Mouse (Mus musculus) embryonic facial prominence, embryonic 11.5 days (tissue): Measurements from ENCODE around the gene Ddx54. TPM values are rescaled to one million over a fixed set of nuclear protein-coding genes. Genes with fewer than 3 reads are reported as not detected.
A peak's percentile ranks its signal among the peaks of the same experiment; 100 is the strongest.

Source experiments
- ATAC-seq: fragments of 200-750 bp; cut with Nextera tagmentation; replicated peaks from 2 replicates; pipeline ENCODE4 v1.8.0; 2017; ENCODE audit warnings: low read depth; ENCODE audit not compliant: insufficient number of reproducible peaks, low FRiP score, low TSS enrichment
- DNase-seq: peaks from one replicate; pipeline ENCODE4 v3.0.0-alpha.2; 2015; ENCODE audit warnings: low spot score
- H3K27ac ChIP-seq: fragments of 300-500 bp; sonication (generic); replicated peaks from 2 replicates; pipeline ENCODE4 v1.5.1; 2014; ENCODE audit warnings: mild to moderate bottlenecking, low read depth, low read length, control low read depth
- H3K27me3 ChIP-seq: fragments of 300-500 bp; sonication (generic); 2 replicates; pipeline ENCODE4 v1.6.1; 2014; ENCODE audit warnings: mild to moderate bottlenecking, low read length, moderate library complexity, mixed read lengths; ENCODE audit not compliant: control insufficient read depth, insufficient read depth
- H3K36me3 ChIP-seq: fragments of 300-500 bp; sonication (generic); replicated peaks from 2 replicates; pipeline ENCODE4 v1.6.1; 2014; ENCODE audit warnings: low read depth, mild to moderate bottlenecking, low read length, moderate library complexity, mixed read lengths; ENCODE audit not compliant: control insufficient read depth, insufficient read depth
- H3K4me1 ChIP-seq: fragments of 300-500 bp; sonication (generic); 2 replicates; pipeline ENCODE4 v1.6.1; 2014; ENCODE audit warnings: low read length, mixed read lengths; ENCODE audit not compliant: control insufficient read depth, insufficient read depth
- H3K4me2 ChIP-seq: fragments of 300-500 bp; sonication (generic); 2 replicates; pipeline ENCODE4 v1.6.1; 2014; ENCODE audit warnings: low read depth, mild to moderate bottlenecking, control low read depth, low read length, moderate library complexity
- H3K4me3 ChIP-seq: fragments of 300-500 bp; sonication (generic); 2 replicates; pipeline ENCODE4 v1.5.1; 2014; ENCODE audit warnings: low read depth, low read length, control low read depth
- H3K9ac ChIP-seq: fragments of 300-500 bp; sonication (generic); replicated peaks from 2 replicates; pipeline ENCODE4 v1.6.1; 2014; ENCODE audit warnings: mild to moderate bottlenecking, control low read depth, low read length
- H3K9me3 ChIP-seq: fragments of 300-500 bp; sonication (generic); replicated peaks from 2 replicates; pipeline ENCODE4 v1.6.1; 2016; ENCODE audit warnings: mild to moderate bottlenecking, low read length, inconsistent platforms, mixed read lengths; ENCODE audit not compliant: control insufficient read depth
- WGBS: fragments of 180-500 bp; shearing (Covaris S2); extraction: QIAGEN DNeasy Blood & Tissue Kit; methylation state at CpG from one replicate; pipeline ENCODE4 v1.1.7; 2014; 5-methylcytosine and 5-hydroxymethylcytosine counted together
- polyA plus RNA-seq: library from polyadenylated mRNA; unstranded; fragments of >200 nt; fragmentation: Nextera tagmentation; extraction: Ambion mirVana; gene quantifications from 2 replicates; pipeline ENCODE4 v1.2.1, GENCODE M21; 2014

Gene Ddx54
- polyA plus RNA-seq, 1 experiment from 2014 or later, result 28.9 TPM

DNA sequence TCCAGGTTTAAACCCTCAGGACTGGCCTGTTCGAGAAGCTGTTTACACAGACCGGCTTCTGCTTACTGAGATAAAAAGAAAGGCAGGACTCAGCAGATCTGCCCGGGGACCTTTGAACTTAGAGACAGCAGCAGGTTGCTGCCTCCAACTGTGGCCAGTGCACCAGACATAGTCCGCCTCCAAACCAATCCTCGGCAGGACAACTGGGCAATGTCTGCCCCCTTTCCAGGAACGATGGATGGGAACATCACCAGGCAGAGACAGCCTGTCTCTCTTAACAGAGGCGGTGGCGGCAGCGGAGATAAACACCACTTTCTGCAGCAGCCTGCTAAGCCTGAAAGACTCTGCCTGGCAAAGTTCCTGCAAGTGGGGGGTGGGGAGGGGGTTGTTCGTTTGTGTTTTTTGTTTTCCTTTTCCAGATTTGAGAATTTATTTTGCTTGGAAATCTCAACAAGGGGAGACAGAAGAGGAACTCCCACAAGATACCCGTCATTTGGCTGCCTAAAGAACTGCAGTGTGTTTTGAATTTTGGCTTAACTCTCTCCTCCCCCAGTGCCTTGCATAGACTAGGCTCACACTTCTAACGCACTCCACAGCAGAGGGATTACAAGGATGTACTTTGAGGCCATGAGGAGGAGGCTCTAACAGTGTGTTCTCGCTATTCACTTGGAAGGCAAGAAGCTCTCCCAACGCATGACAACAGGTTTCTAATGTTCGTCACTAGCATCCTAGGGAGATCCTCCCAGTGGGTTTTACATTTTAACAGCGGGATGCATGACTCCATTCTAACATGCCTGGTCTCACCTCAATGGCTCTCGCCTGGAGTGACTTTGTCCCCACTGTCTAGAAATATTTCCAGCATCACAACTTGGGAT lies 25.6 kb upstream of the Ddx54 start:
- H3K4me1 ChIP-seq, result no peaks in the 10 kb centered on the region
- no peak for ATAC-seq
- H3K27ac ChIP-seq, result no peak overlapping the region
- 13% methylated on average over 17 of the region's 17 CpGs for WGBS
- H3K27me3 ChIP-seq, result no peaks in the 10 kb centered on the region
- no peak overlapping the region; the same call in 1 of the 2 replicates for H3K4me3 ChIP-seq
- H3K9me3 ChIP-seq, result no peaks in the 10 kb centered on the region
- H3K4me2 ChIP-seq, result peak overlapping the region; percentile 87; the same call in 1 of the 2 replicates
- no peaks in the 10 kb centered on the region for H3K36me3 ChIP-seq
- DNase-seq, result no peak
- H3K9ac ChIP-seq, result no peak overlapping the region; the same call in 1 of the 2 replicates

DNA sequence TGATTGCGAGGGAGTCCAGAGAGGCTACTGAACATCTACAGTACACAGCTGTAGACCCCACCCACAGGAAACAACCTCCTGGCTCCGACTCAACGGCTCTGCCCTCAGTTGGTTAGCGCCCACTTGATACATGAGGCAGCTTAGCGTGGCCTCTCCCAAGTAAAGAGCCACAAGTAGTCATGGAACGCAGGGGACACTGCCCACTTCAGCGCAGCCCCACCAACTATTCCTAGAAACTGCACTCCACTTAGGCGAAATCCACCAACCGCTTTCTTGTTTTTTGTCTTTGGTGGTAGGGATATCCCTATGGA lies 25.0 kb upstream of the Ddx54 start:
- ATAC-seq (no peak), DNase-seq (peak; percentile 26)
- H3K9me3 ChIP-seq, result no peaks in the 10 kb centered on the region
- H3K4me3 ChIP-seq, result peak overlapping the region; percentile 82
- no peaks in the 10 kb centered on the region for H3K36me3 ChIP-seq
- no peaks in the 10 kb centered on the region for H3K27me3 ChIP-seq
- peak overlapping the region; percentile 87 for H3K4me2 ChIP-seq
- no peak overlapping the region for H3K27ac ChIP-seq
- H3K4me1 ChIP-seq, result no peaks in the 10 kb centered on the region
- WGBS, result 31% methylated on average over 9 of the region's 9 CpGs
- no peak overlapping the region for H3K9ac ChIP-seq

DNA sequence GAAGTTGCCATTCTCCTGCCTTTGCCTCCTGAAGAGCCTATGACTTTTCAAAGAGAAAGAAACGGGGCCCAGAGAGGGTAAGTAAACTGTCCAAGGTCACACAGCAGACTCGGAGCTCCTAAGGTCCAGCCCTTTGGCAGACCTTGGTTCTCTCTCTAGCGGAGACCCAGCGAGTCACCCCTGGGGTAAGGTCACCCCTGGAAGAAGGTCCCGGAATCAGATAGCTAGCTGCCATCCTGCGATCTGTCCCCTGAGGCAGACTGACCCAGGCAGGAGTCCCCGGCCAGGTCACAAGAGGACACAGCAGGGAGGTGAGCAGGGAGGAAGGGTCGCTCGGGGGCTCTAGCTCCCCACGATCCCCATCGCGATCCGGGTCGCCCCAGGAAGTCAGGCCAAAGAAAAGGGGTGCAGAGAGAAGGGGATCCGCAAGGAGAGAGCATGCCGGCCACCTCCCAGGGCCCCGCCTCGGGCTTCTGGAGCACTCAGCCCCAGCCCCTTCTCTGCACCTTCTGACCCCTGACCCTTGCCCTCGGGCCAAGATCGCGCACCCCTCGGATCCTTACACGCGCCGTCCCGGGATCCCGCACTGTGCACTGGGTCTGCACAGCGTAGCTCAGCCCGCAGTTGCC lies 24.5 kb upstream of the Ddx54 start:
- 1% methylated on average over 25 of the region's 29 CpGs for WGBS
- no peaks in the 10 kb centered on the region for H3K36me3 ChIP-seq
- no peaks in the 10 kb centered on the region for H3K9me3 ChIP-seq
- no peaks in the 10 kb centered on the region for H3K4me1 ChIP-seq
- H3K9ac ChIP-seq, result peak overlapping the region; percentile 71
- H3K4me3 ChIP-seq, result peak overlapping the region; percentile 82
- peak overlapping the region; percentile 87 for H3K4me2 ChIP-seq
- no peaks in the 10 kb centered on the region for H3K27me3 ChIP-seq
- ATAC-seq, result peak; percentile 5; the same call in 1 of the 2 replicates
- DNase-seq, result no peak
- 0 out of 2 replicates have a peak overlapping the region, but pooled peaks have one; percentile 53 for H3K27ac ChIP-seq

DNA sequence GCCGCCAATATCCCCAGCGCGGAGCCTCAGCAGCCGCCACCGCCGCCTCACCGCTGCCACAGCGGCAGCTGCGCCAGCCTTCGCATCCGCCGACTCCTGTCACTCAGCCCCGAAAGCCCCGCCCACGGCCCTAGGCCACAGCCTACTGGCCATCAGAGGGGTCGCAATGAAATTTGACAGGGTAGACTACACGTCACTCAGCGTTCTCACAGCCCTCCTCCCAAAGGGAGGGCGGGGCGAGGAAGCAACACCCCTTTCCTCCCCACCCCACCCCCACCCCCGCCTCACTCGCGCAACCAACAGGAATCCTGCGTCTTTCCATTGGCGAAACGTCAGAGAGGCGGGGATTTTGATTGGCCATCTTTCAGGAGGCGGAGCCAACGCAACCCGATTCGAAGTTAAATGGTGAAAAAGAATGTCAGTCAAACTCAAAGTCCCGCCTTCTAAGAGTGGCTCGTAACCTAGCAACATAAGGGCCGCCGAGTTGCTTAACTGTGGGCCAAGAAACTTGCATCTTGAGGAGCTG lies 23.9 kb upstream of the Ddx54 start, which contains the start of the genes Tpcn1 and Iqcd:
Tpcn1 (minus strand) TSS at position 105 of the 526 bp plus-strand sequence.
Iqcd (plus strand) TSS at position 448 of the 526 bp plus-strand sequence.
- Histone ChIP-seq H3K36me3 (no peaks in the 10 kb centered on the region), H3K27me3 (no peaks in the 10 kb centered on the region), H3K4me3 (peak within 1 kb of the TSS; percentile 82), H3K4me1 (no peaks in the 10 kb centered on the region), H3K4me2 (peak within 1 kb of the TSS; percentile 87), H3K9me3 (no peaks in the 10 kb centered on the region), H3K9ac (peak within 1 kb of the TSS; percentile 71), H3K27ac (0 out of 2 replicates have a peak within 1 kb of the TSS, but pooled peaks have one; percentile 53)
- ATAC-seq (peak; percentile 92), DNase-seq (peak; percentile 100)
- under 1% methylated on average over 35 of the region's 35 CpGs for WGBS

DNA sequence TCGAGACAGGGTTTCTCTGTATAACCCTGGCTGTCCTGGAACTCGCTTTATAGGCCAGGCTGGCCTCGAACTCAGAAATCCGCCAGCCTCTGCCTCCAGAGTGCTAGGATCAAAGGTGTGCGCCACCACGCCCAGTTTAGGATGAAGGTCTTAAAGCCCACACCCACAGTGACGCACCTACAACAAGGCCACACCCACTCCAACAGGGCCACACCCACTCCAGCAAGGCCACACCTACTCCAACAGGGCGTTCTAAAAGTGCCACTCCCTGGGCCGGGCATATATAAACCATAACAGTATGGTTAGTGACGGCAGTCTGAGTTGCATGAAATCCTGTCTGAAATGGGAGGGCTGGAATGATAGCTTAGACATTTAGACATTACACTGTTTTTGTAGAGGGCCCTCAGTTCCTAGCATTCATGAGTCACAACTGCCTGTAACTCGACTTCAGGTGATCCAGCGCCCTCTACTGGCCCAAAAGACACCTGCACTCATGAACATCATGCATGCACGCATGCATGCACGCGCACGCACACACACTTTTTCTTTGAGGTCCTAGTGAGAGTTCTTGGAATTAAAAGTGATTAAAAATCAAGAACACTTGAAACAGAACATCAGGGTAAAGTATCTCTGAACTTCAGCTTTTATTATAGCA lies 22.1 kb upstream of the Ddx54 start:
- no peak for ATAC-seq
- H3K27me3 ChIP-seq, result no peaks in the 10 kb centered on the region
- H3K9ac ChIP-seq, result no peak overlapping the region
- peak; percentile 26 for DNase-seq
- no peak overlapping the region for H3K4me2 ChIP-seq
- H3K27ac ChIP-seq, result no peak overlapping the region
- no peaks in the 10 kb centered on the region for H3K36me3 ChIP-seq
- no peaks in the 10 kb centered on the region for H3K9me3 ChIP-seq
- 73% methylated on average over 16 of the region's 16 CpGs for WGBS
- H3K4me1 ChIP-seq, result no peaks in the 10 kb centered on the region
- no peak overlapping the region for H3K4me3 ChIP-seq

DNA sequence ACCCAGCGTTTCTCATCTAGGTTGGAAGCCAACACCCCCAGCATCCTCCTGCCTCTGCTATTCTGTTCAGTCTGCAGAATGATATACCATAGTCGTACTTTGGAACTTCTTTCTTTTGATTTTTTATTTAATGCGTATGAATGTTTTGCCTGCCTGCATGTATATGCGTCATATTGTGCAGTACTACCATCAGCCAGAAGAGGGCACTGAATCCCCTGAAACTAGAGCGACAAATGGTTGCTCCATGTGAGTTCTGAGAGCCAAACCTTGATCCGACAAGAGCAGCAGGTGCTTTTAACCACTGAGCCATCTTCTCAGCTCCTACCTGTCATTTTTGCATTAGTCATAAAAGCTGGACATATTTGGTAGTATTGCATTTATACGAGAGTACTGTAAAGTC lies 20.4 kb upstream of the Ddx54 start:
- no peaks in the 10 kb centered on the region for H3K27me3 ChIP-seq
- 66% methylated on average over 7 of the region's 7 CpGs for WGBS
- H3K36me3 ChIP-seq, result no peaks in the 10 kb centered on the region
- H3K4me3 ChIP-seq, result no peak overlapping the region
- H3K4me1 ChIP-seq, result no peaks in the 10 kb centered on the region
- H3K9ac ChIP-seq, result no peak overlapping the region
- no peaks in the 10 kb centered on the region for H3K9me3 ChIP-seq
- no peak overlapping the region for H3K27ac ChIP-seq
- H3K4me2 ChIP-seq, result no peak overlapping the region
- DNase-seq, result peak; percentile 13
- ATAC-seq, result no peak

DNA sequence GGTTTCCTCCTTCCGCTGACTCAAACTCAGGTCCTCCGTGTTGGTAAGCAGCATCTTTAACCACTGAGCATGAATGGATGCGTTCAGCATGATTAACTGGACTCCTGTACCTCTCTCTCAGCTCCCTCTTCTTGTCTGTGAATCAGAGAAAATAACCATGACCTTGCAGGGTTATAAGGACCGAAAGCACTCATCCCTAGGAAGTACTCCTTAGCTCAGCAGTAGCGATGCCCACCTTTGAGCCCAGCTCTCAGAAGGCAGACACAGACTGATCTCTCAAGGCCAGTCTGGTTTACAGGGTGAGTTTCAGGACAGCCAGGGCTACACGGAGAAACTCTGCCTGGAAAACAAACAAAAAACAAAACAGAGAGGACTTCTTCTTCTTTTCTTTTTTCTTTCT lies 18.1 kb upstream of the Ddx54 start:
- Histone ChIP-seq H3K36me3 (no peaks in the 10 kb centered on the region), H3K27ac (no peak overlapping the region), H3K4me3 (no peak overlapping the region), H3K4me1 (no peaks in the 10 kb centered on the region), H3K27me3 (no peaks in the 10 kb centered on the region), H3K9me3 (no peaks in the 10 kb centered on the region), H3K4me2 (no peak overlapping the region), H3K9ac (no peak overlapping the region)
- WGBS, result 83% methylated on average over 6 of the region's 6 CpGs
- no peak for ATAC-seq
- DNase-seq, result no peak
